Mouse (Mus musculus) hindbrain, embryonic 16.5 days (tissue): ENCODE measurements around the gene Cfap45. TPM values are rescaled to one million over a fixed set of nuclear protein-coding genes. Genes with fewer than 3 reads are reported as not detected.
A peak's percentile ranks its signal among the peaks of the same experiment; 100 is the strongest.

Experiments
- ATAC-seq: fragments of 200-750 bp; cut with Nextera tagmentation; 2 replicates; pipeline ENCODE4 v1.8.0; 2017; ENCODE audit warnings: moderate TSS enrichment, moderate library complexity
- H3K27ac ChIP-seq: fragments of 300-500 bp; sonication (generic); 2 replicates; pipeline ENCODE4 v1.5.1; 2014; ENCODE audit warnings: low read depth, mild to moderate bottlenecking, control low read depth, low read length, moderate library complexity
- H3K27me3 ChIP-seq: fragments of 300-500 bp; sonication (generic); replicated peaks from 2 replicates; pipeline ENCODE4 v1.6.1; 2014; ENCODE audit warnings: low read length; ENCODE audit not compliant: control insufficient read depth, insufficient read depth
- H3K36me3 ChIP-seq: fragments of 300-500 bp; sonication (generic); 2 replicates; pipeline ENCODE4 v1.6.1; 2014; ENCODE audit warnings: mild to moderate bottlenecking, low read length, moderate library complexity, mixed read lengths; ENCODE audit not compliant: control insufficient read depth, insufficient read depth
- H3K4me1 ChIP-seq: fragments of 300-500 bp; sonication (generic); 2 replicates; pipeline ENCODE4 v1.6.1; 2014; ENCODE audit warnings: low read depth, low read length; ENCODE audit not compliant: control insufficient read depth, insufficient read depth
- H3K4me2 ChIP-seq: fragments of 300-500 bp; sonication (generic); 2 replicates; pipeline ENCODE4 v1.6.1; 2014; ENCODE audit warnings: mild to moderate bottlenecking, low read length, control low read depth, moderate library complexity
- H3K4me3 ChIP-seq: fragments of 300-500 bp; sonication (generic); 2 replicates; pipeline ENCODE4 v1.5.1; 2014; ENCODE audit warnings: mild to moderate bottlenecking, low read length, control low read depth, moderate library complexity
- H3K9ac ChIP-seq: fragments of 300-500 bp; sonication (generic); 2 replicates; pipeline ENCODE4 v1.6.1; 2014; ENCODE audit warnings: low read depth, mild to moderate bottlenecking, control low read depth, low read length, moderate library complexity
- H3K9me3 ChIP-seq: fragments of 300-500 bp; sonication (generic); 2 replicates; pipeline ENCODE4 v1.6.1; 2014; ENCODE audit warnings: mild to moderate bottlenecking, low read length, moderate library complexity; ENCODE audit not compliant: control insufficient read depth
- WGBS: fragments of 180-500 bp; shearing (Covaris S2); extraction: QIAGEN DNeasy Blood & Tissue Kit; methylation state at CpG from one replicate; pipeline ENCODE4 v1.1.7; 2014; 5-methylcytosine and 5-hydroxymethylcytosine counted together
- polyA plus RNA-seq: library from polyadenylated mRNA; unstranded; fragments of >200 nt; fragmentation: Nextera tagmentation; extraction: Ambion mirVana; gene quantifications from 2 replicates; pipeline ENCODE4 v1.2.1, GENCODE M21; 2015

Cfap45 gene
- polyA plus RNA-seq, 1 experiment from 2014 or later = 5.4 TPM

- Histone ChIP-seq H3K27ac (no peak overlapping the region), H3K4me1 (0 out of 2 replicates have a peak, but pooled peaks cover 3% of the 10 kb centered on the region), H3K9me3 (no peaks in the 10 kb centered on the region), H3K4me3 (no peak overlapping the region), H3K9ac (no peak overlapping the region), H3K27me3 (no peaks in the 10 kb centered on the region), H3K4me2 (no peak overlapping the region), H3K36me3 (no peaks in the 10 kb centered on the region)
- ATAC-seq = no peak
- WGBS = 49% methylated on average over 8 of the region's 8 CpGs
These were observed 10.6 kb upstream of the Cfap45 start for GRCm38 (mm10) chr1:172509983-172510382.

GRCm38 (mm10) chr1:172510421-172510972, 10.1 kb upstream of the Cfap45 start:
- no peak for ATAC-seq
- 33% methylated on average over 13 of the region's 13 CpGs for WGBS

GRCm38 (mm10) chr1:172512962-172513361, 7.6 kb upstream of the Cfap45 start:
- Histone ChIP-seq H3K4me1 (0 out of 2 replicates have a peak, but pooled peaks cover 3% of the 10 kb centered on the region), H3K9ac (no peak overlapping the region), H3K36me3 (no peaks in the 10 kb centered on the region), H3K27ac (no peak overlapping the region), H3K4me3 (no peak overlapping the region), H3K27me3 (no peaks in the 10 kb centered on the region), H3K9me3 (no peaks in the 10 kb centered on the region), H3K4me2 (peak overlapping the region; percentile 32)
- ATAC-seq = no peak
- WGBS = 35% methylated on average over 13 of the region's 13 CpGs

More at GRCm38 (mm10) chr1:172510421-172510972, 10.1 kb upstream of the Cfap45 start:
- Histone ChIP-seq H3K4me2 (no peak overlapping the region), H3K27ac (no peak overlapping the region), H3K4me1 (0 out of 2 replicates have a peak, but pooled peaks cover 3% of the 10 kb centered on the region), H3K36me3 (no peaks in the 10 kb centered on the region), H3K9me3 (no peaks in the 10 kb centered on the region), H3K9ac (no peak overlapping the region), H3K4me3 (no peak overlapping the region), H3K27me3 (no peaks in the 10 kb centered on the region)

- H3K27me3 ChIP-seq = no peaks in the 10 kb centered on the region
- 0 out of 2 replicates have a peak, but pooled peaks cover 3% of the 10 kb centered on the region for H3K4me1 ChIP-seq
- peak; percentile 43; the same call in 1 of the 2 replicates for ATAC-seq
- no peak overlapping the region for H3K27ac ChIP-seq
- 70% methylated on average over 17 of the region's 17 CpGs for WGBS
- H3K36me3 ChIP-seq = no peaks in the 10 kb centered on the region
- H3K4me2 ChIP-seq = no peak overlapping the region; the same call in 1 of the 2 replicates
- no peak overlapping the region for H3K4me3 ChIP-seq
- H3K9me3 ChIP-seq = no peaks in the 10 kb centered on the region
- H3K9ac ChIP-seq = no peak overlapping the region
These were observed 6.9 kb upstream of the Cfap45 start for GRCm38 (mm10) chr1:172513525-172514212.

GRCm38 (mm10) chr1:172514213-172514529, 6.4 kb upstream of the Cfap45 start:
- H3K9ac ChIP-seq = no peak overlapping the region
- H3K36me3 ChIP-seq = no peaks in the 10 kb centered on the region
- H3K4me2 ChIP-seq = no peak overlapping the region
- 79% methylated on average over 4 of the region's 4 CpGs for WGBS
- H3K27me3 ChIP-seq = no peaks in the 10 kb centered on the region
- no peaks in the 10 kb centered on the region for H3K9me3 ChIP-seq
- no peak for ATAC-seq
- H3K27ac ChIP-seq = no peak overlapping the region
- 0 out of 2 replicates have a peak, but pooled peaks cover 3% of the 10 kb centered on the region for H3K4me1 ChIP-seq
- H3K4me3 ChIP-seq = no peak overlapping the region

- Histone ChIP-seq H3K27ac (no peak overlapping the region), H3K4me3 (no peak overlapping the region), H3K4me1 (0 out of 2 replicates have a peak, but pooled peaks cover 3% of the 10 kb centered on the region), H3K9ac (no peak overlapping the region), H3K9me3 (no peaks in the 10 kb centered on the region), H3K27me3 (no peaks in the 10 kb centered on the region), H3K4me2 (no peak overlapping the region), H3K36me3 (no peaks in the 10 kb centered on the region)
- ATAC-seq = no peak
- WGBS = 81% methylated on average over 7 of the region's 7 CpGs
These were observed 5.9 kb upstream of the Cfap45 start for GRCm38 (mm10) chr1:172514551-172515268.

GRCm38 (mm10) chr1:172515396-172515795, 5.2 kb upstream of the Cfap45 start:
- Histone ChIP-seq H3K4me3 (no peak overlapping the region), H3K9ac (no peak overlapping the region), H3K36me3 (no peaks in the 10 kb centered on the region), H3K9me3 (no peaks in the 10 kb centered on the region), H3K4me1 (peaks cover 6% of the 10 kb centered on the region; the same call in 1 of the 2 replicates), H3K27ac (no peak overlapping the region), H3K27me3 (no peaks in the 10 kb centered on the region), H3K4me2 (no peak overlapping the region)
- 74% methylated on average over 1 of the region's 1 CpGs for WGBS
- no peak for ATAC-seq

GRCm38 (mm10) chr1:172518013-172518412, 2.6 kb upstream of the Cfap45 start:
- ATAC-seq = no peak
- Histone ChIP-seq H3K9me3 (no peaks in the 10 kb centered on the region), H3K36me3 (no peaks in the 10 kb centered on the region), H3K4me2 (no peak overlapping the region), H3K27me3 (0 out of 2 replicates have a peak, but pooled peaks cover 2% of the 10 kb centered on the region), H3K4me1 (peaks cover 9% of the 10 kb centered on the region), H3K4me3 (no peak overlapping the region), H3K27ac (no peak overlapping the region), H3K9ac (no peak overlapping the region)
- WGBS = 76% methylated on average over 4 of the region's 4 CpGs

- Histone ChIP-seq H3K4me1 (peaks cover 7% of the 10 kb centered on the region), H3K27ac (no peak overlapping the region), H3K9me3 (no peaks in the 10 kb centered on the region), H3K4me2 (no peak overlapping the region), H3K27me3 (peaks cover 2% of the 10 kb centered on the region; the same call in 1 of the 2 replicates), H3K9ac (no peak overlapping the region), H3K36me3 (no peaks in the 10 kb centered on the region), H3K4me3 (no peak overlapping the region)
- 72% methylated on average over 6 of the region's 6 CpGs for WGBS
- no peak for ATAC-seq
These were observed 957 bp upstream of the Cfap45 start for GRCm38 (mm10) chr1:172519644-172520043.
